In genomic region chr4:135928376-135928775, GRCm38 (mm10) we compare ENCODE assay signal across 31 mouse cellular contexts.
"Had no signal": no experiment of that assay in that cellular context is flagged by ENCODE, and none has a peak within 500 bp of the region (broad histone marks: within the 10 kb centered on the region; RNA-seq: fewer than 3 reads in every experiment).

No protein-coding gene starts in this region.

- H3K9ac ChIP-seq: heart, embryonic 12.5 days; heart, embryonic 13.5 days; heart, embryonic 15.5 days; hindbrain, embryonic 12.5 days; hindbrain, embryonic 13.5 days; hindbrain, embryonic 14.5 days; hindbrain, embryonic 15.5 days; intestine, embryonic 15.5 days; kidney, embryonic 15.5 days had no signal

- H3K4me1 ChIP-seq: hindbrain, embryonic 10.5 days; hindbrain, embryonic 12.5 days; hindbrain, embryonic 13.5 days; hindbrain, embryonic 15.5 days; kidney, embryonic 15.5 days had no signal

- DNase-seq: heart, adult 2 months; heart, postnatal 10 days; heart, postnatal 14 days; heart, postnatal 36 days; heart, postnatal 4 days; kidney, adult 18-20 months; kidney, postnatal 10 days; kidney, postnatal 14 days; kidney, postnatal 4 days; layer of hippocampus, adult 9-11 months; layer of hippocampus, postnatal 36 days had no signal

- H3K4me2 ChIP-seq: heart, embryonic 11.5 days; heart, embryonic 12.5 days; heart, embryonic 13.5 days; heart, embryonic 15.5 days; hindbrain, embryonic 12.5 days; hindbrain, embryonic 13.5 days; hindbrain, embryonic 14.5 days; hindbrain, embryonic 15.5 days; intestine, embryonic 15.5 days; kidney, embryonic 15.5 days had no signal

- H3K27me3 ChIP-seq: heart, embryonic 12.5 days; heart, embryonic 13.5 days; heart, embryonic 15.5 days; hindbrain, embryonic 12.5 days; hindbrain, embryonic 13.5 days; hindbrain, embryonic 15.5 days; intestine, embryonic 15.5 days; kidney, embryonic 15.5 days had no signal

- H3K9me3 ChIP-seq: heart, embryonic 10.5 days; heart, embryonic 12.5 days; heart, embryonic 13.5 days; heart, embryonic 15.5 days; hindbrain, embryonic 10.5 days; hindbrain, embryonic 12.5 days; hindbrain, embryonic 13.5 days; hindbrain, embryonic 15.5 days; intestine, embryonic 15.5 days; kidney, embryonic 15.5 days had no signal

- ATAC-seq: hindbrain, embryonic 16.5 days; hindbrain, postnatal 0 days; inflammation-experienced regulatory T-cells, adult 6 months; intestine, embryonic 15.5 days; intestine, embryonic 16.5 days; intestine, postnatal 0 days had no signal

- H3K27ac ChIP-seq: heart, adult 2 months; heart, embryonic 10.5 days; heart, embryonic 13.5 days; heart, embryonic 15.5 days; hindbrain, embryonic 10.5 days; hindbrain, embryonic 12.5 days; hindbrain, embryonic 13.5 days; hindbrain, embryonic 14.5 days; hindbrain, embryonic 15.5 days; hindbrain, postnatal 0 days; kidney, embryonic 15.5 days; kidney, postnatal 0 days; layer of hippocampus, adult 2 months; left cerebral cortex, adult 2 months had no signal

- H3K4me3 ChIP-seq: heart, adult 2 months; heart, embryonic 10.5 days; heart, embryonic 12.5 days; heart, embryonic 13.5 days; heart, embryonic 15.5 days; hindbrain, embryonic 10.5 days; hindbrain, embryonic 12.5 days; hindbrain, embryonic 13.5 days; hindbrain, embryonic 15.5 days; intestine, embryonic 15.5 days; kidney, embryonic 15.5 days; layer of hippocampus, adult 2 months; left cerebral cortex, adult 2 months had no signal
